Mouse (Mus musculus) CD4-positive, CD25-positive, alpha-beta regulatory T cell, adult 2 months (primary cell): ENCODE results near the gene Mapk10.

Experiments used
- DNase-seq: peaks from one replicate; pipeline ENCODE4 v3.0.0-alpha.2; 2012; ENCODE audit warnings: low read depth, low spot score

Mapk10 gene

DNA sequence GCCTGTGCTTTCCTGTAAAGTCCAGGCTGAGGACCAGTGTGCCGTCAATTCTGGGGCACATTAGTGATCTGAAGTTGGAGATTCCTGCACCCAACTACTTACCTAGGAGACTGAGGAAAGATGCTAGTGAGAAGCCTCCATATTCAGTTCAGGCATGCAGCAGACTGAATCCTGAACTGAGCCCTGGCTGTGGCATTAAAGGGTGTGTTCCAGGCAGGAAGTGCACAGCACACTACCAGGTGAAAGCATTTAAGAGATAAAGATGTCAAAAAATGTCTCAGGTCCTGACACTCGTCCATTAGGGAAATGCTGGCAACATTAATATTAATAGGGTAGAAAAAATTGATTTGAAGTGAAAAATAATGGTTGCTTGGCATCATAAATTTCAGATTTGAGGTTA lies 44.4 kb downstream of the Mapk10 start:
- no peak for DNase-seq

DNA sequence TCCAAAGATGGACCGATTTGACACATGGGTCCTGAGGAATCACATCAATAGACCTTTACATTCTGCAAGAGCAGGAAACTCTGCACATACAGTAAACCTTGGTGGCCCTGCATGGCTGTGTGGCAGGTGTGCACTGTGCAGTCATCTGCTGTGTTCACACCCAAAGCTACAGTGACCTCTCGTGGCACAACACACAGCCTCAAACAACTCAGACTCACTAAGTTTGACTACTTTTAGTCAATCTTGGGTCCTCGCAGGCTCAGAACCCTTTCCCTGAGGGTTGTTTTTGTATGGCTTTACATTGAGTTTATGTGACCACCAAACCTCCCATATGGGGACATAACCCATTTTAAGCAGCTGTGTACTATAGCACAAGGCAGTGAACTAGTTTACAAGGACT lies 47.1 kb downstream of the Mapk10 start:
- no peak for DNase-seq

DNA sequence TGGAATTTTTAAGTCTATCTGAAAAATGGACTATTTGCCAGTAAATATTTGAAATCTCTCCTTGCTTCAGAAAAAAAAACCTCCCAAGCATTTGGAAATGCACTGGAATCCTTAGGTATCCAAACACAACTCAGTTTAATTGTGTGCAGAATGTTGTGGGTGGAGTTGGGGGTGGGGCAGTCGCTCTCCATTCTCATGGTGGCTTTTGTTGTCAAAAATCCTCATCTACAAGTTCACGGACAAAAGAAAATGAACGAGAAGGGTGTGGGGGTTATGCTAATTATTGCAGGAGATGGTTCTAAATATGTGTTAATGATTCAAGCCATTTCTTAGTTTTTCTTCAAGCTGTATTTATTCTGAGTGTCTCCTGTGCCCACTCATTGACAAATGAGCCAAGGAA lies 49.6 kb downstream of the Mapk10 start:
- no peak for DNase-seq

- DNase-seq = no peak
Observed at GRCm38 (mm10) chr5:103161196-103161540, 50.0 kb downstream of the Mapk10 start.

DNA sequence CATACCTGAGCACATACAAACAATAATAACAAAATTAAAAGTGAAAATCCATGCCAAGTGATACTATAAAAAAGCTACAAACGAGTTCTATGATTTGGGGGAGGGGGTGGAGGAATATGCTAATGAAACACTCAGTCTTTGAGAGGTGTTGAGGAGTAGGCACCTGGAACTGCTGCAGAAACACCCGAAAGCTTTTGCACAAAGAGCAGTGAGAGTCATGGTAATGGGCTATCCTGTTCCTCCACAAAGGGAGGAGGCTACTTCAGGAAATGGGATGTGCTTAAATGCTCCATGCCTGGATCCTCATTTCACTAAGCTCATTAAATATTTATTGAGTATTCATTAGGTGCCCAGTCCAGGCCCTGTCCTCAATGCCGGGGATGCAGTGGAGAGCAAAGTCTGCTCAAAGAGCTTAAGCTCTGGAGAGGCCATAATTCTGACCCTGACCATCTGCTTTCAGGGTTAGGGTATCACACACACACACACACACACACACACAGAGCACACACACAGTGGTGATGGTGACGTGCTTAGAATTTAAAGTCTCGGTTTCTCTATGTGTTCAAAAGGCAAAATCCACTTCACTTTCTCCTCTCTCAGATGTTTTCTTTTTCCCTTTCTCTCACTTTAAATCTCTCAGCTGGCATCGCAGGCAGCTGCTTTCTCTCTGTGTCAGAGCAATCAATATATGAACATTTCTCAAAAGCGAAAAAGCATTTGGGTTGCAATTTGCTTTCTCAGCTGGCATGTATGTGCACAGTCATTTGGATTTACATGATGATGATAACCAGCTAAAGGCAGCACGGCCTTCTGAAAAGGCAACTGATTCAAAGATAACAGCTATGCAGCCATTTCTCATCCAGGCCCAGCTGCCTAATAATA lies 50.6 kb downstream of the Mapk10 start:
- no peak for DNase-seq

DNA sequence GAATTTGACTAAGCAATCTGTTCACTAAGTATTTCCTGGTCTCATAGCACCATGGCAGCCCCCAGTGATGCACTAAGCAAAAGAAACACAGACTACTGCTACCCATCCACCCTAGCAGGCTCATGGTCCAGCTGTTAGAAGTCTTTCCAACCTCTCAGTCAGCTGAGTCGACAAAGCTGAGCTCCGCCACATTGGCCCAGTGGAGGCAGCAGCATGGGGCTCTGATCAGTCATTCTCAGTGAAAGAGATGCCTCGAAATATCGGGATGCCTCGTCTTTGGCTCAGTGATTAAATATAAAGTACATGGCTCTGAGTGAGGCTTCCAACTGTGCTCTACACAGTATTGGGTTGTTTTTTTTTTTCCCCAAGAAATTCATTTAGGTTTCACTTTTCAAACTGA lies 70.2 kb downstream of the Mapk10 start:
- DNase-seq = no peak

- DNase-seq = no peak
Observed at GRCm38 (mm10) chr5:103134839-103135238, 76.3 kb downstream of the Mapk10 start.

DNA sequence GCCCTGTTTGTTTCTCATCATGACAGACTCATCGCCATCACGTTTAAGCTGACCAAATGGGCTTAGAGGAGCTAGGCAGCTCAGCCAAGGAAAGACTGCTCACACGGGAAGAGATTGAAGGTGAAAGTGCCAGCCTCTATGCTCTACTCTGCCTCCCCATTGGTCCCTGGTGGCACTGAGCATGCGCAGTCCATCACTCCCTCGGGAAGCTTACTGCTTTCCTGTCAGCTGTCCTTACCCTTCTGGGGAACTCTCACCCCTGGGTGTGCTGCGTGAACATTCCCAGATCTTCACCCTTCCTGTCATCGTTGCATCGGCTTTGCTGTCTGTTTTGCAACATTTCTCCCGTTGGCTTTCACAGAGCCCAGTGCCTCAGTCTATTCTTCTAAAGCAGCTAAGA lies 77.5 kb downstream of the Mapk10 start:
- no peak for DNase-seq

GRCm38 (mm10) chr5:103132814-103133213 lies 78.3 kb downstream of the Mapk10 start:
- no peak for DNase-seq

DNA sequence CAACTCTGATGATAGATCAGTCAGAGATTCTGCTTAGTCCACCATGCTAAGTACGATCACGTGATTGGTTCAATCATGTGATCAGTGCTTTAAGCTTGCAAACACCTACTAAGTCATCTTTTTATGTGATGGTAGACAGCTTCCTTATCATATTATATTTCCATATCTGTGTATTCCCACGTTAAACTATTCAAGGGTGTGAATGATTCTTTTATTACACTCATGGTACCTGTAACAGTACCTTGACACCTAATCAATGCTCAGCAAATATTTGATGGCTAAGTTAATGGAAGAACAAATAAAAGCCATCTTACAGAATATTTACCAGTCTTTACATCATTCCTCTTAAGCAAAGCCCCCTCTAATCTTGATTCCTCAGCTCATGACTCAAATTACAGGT lies 91.5 kb downstream of the Mapk10 start:
- no peak for DNase-seq

- DNase-seq = no peak
Observed at GRCm38 (mm10) chr5:103115571-103115970, 95.6 kb downstream of the Mapk10 start.

GRCm38 (mm10) chr5:103112471-103112870 lies 98.7 kb downstream of the Mapk10 start:
- DNase-seq = no peak

DNA sequence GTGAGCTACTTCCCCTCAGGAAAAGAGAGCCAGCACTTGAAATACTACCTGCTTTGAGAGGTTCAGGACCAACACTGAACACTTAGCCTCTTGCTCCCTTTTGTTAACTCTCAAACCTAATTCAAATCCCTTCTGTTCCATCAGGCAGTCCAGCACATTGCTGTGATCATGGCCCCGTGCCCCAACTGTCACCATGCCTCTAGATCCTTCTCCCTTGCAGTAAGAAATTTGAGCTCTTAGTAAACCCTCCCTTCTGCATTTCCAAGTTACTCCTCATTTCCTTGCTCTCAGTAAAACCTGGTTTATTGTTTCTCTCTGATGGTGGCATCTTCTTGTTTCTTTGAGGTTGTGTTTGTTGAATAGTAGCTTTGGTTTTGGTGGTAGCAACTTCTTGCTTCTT lies 101.7 kb downstream of the Mapk10 start:
- DNase-seq = no peak

DNA sequence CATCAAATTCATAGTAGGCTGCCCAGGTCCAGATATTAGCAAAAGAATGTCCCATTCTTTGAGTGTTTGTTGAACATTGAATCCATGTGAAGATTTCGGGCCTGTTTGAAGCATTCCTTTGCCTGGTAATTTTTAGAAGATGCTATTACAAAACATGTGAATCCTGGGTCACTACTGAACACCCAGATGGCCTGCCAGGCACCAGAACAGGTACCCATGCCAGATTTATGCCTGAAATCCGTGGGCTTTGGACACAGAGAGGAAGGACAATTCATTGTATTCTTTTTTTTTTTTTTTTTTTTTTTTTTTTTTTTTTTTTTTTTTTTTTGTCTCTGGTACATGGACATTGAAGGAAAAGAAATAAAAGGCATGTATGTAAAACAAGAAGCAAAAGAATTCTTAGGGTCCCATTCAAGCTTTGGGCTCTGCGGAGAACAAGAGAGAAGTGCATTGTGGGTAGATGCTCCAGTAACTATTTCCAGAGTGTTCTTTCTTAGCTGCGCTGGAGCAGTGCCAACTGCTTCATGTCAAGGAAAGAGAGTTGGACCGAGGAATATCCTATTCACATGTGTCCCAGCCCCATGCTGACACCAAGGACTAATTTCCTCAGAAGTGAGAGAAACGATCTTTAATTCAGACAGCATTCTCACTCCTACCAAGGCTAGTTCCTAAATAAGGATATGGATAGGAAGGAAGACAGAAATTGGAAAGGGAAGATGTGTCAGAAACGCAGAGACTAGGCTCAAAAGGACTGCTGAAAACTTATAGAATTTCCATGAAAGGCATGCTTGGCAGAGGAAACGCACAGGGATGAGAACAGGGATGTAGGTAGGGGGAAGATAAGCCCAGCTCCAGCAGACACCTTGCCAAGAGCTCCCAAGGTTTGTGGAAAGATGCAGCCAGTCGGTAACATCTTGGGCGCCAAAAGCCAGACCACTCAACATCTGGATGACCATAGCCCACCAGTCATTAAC lies 105.4 kb downstream of the Mapk10 start:
- DNase-seq = no peak

- DNase-seq = no peak
Observed at GRCm38 (mm10) chr5:103104082-103104481, 107.1 kb downstream of the Mapk10 start.

DNA sequence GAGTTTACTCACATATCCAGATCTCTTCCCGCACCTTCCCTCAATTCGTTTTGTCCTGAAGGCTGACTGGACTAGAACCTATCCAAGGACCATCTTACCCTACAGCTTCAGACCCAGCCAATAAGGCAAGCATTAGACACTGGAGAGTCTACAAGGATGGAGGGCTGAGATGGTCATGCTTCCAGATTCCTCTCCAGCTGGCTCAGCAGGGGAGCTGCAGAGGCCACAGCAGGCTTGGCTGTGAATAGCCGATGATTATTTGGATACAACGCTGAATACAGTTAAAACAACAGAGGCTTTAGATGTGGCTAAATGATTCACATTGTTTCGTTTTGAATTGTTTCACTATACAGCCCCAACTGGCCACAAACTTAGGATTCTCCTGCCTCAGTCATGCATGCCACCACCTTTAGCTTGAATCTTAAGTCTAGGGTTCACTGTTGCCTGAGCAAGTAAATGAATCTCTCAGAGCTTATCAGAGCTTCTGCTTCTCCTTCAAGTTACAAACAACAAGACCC lies 108.2 kb downstream of the Mapk10 start:
- no peak for DNase-seq

GRCm38 (mm10) chr5:103102176-103102575 lies 109.0 kb downstream of the Mapk10 start:
- DNase-seq = no peak

DNA sequence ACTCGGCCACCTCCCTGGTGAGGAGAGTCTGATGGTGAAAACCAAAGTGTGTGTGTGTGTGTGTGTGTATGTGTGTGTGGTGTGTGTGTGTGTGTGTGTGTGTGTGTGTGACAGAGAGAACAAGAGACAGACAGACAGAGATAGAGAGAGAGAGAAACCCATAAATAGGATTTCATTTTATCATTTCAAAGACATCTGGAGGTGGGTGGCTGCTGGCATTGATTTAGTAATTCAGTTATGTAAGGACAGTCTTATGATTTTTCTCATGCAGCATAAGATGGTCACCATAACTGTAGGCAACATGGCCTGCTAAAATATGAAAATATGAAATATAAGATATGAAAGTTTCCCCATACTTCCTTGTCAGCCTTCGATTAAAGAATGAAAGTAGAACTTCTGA lies 117.0 kb downstream of the Mapk10 start:
- no peak for DNase-seq

DNA sequence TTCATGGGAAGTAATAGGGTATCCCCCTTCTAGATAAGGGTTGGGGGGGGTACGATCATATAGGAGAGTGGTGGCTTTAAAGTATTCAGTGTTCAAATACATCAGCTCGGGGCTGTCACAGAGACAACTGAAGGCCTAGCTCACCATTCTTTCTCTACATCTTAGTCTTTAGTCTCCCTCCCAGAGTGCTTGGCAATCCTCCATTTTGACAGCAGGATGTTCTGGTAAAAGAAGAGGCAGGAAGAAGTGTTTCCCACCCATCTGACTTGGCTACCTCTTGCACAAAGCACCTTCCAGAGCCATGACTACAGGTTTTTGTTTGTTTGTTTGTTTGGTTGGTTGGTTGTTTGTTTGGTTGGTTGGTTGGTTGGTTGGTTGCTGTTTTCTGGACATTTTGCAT lies 125.3 kb downstream of the Mapk10 start:
- DNase-seq = no peak

DNA sequence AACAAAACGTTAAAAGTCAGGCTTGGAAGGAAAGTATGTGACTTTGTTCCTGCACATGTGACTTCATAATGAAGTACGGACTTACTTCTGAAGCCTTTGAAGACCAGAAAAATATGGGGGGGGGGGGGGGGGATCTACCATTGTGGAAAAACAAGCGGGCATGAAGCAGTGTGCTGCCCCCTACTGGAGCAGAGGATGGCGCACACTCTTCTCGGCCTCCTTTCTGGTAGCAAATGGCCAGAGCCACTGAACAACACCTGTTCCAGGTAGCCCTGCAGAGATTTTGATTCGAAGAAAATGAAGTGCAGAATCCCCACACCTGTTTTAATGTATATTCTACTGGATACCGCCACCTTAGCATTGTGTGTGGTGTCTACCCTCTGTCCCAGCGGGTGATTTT lies 135.7 kb downstream of the Mapk10 start:
- DNase-seq = no peak

- no peak for DNase-seq
Observed at GRCm38 (mm10) chr5:103072200-103072825, 138.8 kb downstream of the Mapk10 start.
